Mouse (Mus musculus) ES-E14 (cell line): ENCODE data around the gene Pex14.

ENCODE experiments used
- CHD2 ChIP-seq: IDR thresholded peaks from 2 replicates; pipeline ENCODE4 v1.6.1; 2014; ENCODE audit warnings: mild to moderate bottlenecking, low read depth, low read length, inconsistent platforms
- MAFK ChIP-seq: IDR thresholded peaks from 2 replicates; pipeline ENCODE4 v1.6.1; 2014; ENCODE audit warnings: mild to moderate bottlenecking, low read depth, low read length, inconsistent platforms; ENCODE audit not compliant: insufficient read depth
- ZC3H11A ChIP-seq: IDR thresholded peaks from 2 replicates; pipeline ENCODE4 v1.6.1; 2012; ENCODE audit warnings: low read depth, mild to moderate bottlenecking, inconsistent platforms, low read length, borderline replicate concordance

GRCm38 (mm10) chr4:149131021-149131752 lies 31.5 kb upstream of the Pex14 start:
- TF ChIP-seq MAFK: no peak
- TF ChIP-seq CHD2: no peak
- TF ChIP-seq ZC3H11A: no peak
